12 mouse cellular contexts compared by ENCODE assay signal in genomic region chr2:106580663-106581062, GRCm38 (mm10).
A peak's percentile ranks its signal among the peaks of the same experiment; 100 is the strongest.
DNase-seq lines count a peak whose midpoint lies in the region; ATAC-seq lines count a peak whose summit lies in the region.
"Had no signal": no experiment of that assay in that cellular context is flagged by ENCODE, and none has a peak within 500 bp of the region (broad histone marks: within the 10 kb centered on the region; RNA-seq: fewer than 3 reads in every experiment).

No protein-coding gene starts in this region.

- DNase-seq in forebrain, embryonic 14.5 days (ENCODE audit: low spot score) = peak; percentile 82
- DNase-seq in kidney, postnatal 10 days = peak; percentile 42
- no peak for DNase-seq in kidney, adult 11 months
- peak; percentile 5 for DNase-seq in right cerebral cortex, postnatal 25 days
- DNase-seq in right cerebral cortex, adult 18-20 months = no peak
- peak; percentile 11 for DNase-seq in ovary, postnatal 14 days (ENCODE audit: low spot score)
- DNase-seq: gastrocnemius, adult 2 months had no signal

- H3K4me1 ChIP-seq in forebrain, embryonic 14.5 days (ENCODE audit: control insufficient read depth, insufficient read depth, low read length) = peaks cover 3% of the 10 kb centered on the region; the same call in 1 of the 2 replicates
- H3K4me1 ChIP-seq in forebrain, embryonic 12.5 days = no peaks in the 10 kb centered on the region; the same call in 1 of the 2 replicates
- H3K4me1 ChIP-seq: neural tube, embryonic 12.5 days; stomach, embryonic 15.5 days had no signal

- H3K36me3 ChIP-seq in forebrain, embryonic 14.5 days (ENCODE audit: control insufficient read depth, insufficient read depth, low read length) = no peaks in the 10 kb centered on the region
- no peaks in the 10 kb centered on the region for H3K36me3 ChIP-seq in forebrain, embryonic 12.5 days (replicated peaks)
- H3K36me3 ChIP-seq: neural tube, embryonic 12.5 days; stomach, embryonic 15.5 days had no signal

- no peak overlapping the region for H3K27ac ChIP-seq in forebrain, embryonic 14.5 days (ENCODE audit: low read depth, low read length)
- H3K27ac ChIP-seq in forebrain, embryonic 12.5 days = no peak overlapping the region
- H3K27ac ChIP-seq: gastrocnemius, adult 2 months; macrophage; neural tube, embryonic 12.5 days; stomach, embryonic 15.5 days had no signal

- H3K9ac ChIP-seq in forebrain, embryonic 14.5 days (ENCODE audit: low read length) = no peak overlapping the region
- H3K9ac ChIP-seq in forebrain, embryonic 12.5 days = no peak overlapping the region
- H3K9ac ChIP-seq: neural tube, embryonic 12.5 days; stomach, embryonic 15.5 days had no signal

- no peak overlapping the region for H3K4me2 ChIP-seq in forebrain, embryonic 14.5 days (ENCODE audit: low read length)
- H3K4me2 ChIP-seq in forebrain, embryonic 12.5 days = no peak overlapping the region
- H3K4me2 ChIP-seq: neural tube, embryonic 12.5 days; stomach, embryonic 15.5 days had no signal

- WGBS in forebrain, embryonic 14.5 days = 27% methylated on average over 5 of the region's 5 CpGs
- 69% methylated on average over 5 of the region's 5 CpGs for WGBS in forebrain, embryonic 12.5 days

- no peak overlapping the region for H3K4me3 ChIP-seq in forebrain, embryonic 14.5 days (ENCODE audit: low read depth, low read length)
- H3K4me3 ChIP-seq in forebrain, embryonic 12.5 days (replicated peaks) = no peak overlapping the region
- H3K4me3 ChIP-seq: gastrocnemius, adult 2 months; neural tube, embryonic 12.5 days; stomach, embryonic 15.5 days had no signal

- no peaks in the 10 kb centered on the region for H3K9me3 ChIP-seq in forebrain, embryonic 14.5 days (replicated peaks; ENCODE audit: control insufficient read depth, low read length)
- H3K9me3 ChIP-seq in forebrain, embryonic 12.5 days = no peaks in the 10 kb centered on the region
- H3K9me3 ChIP-seq: neural tube, embryonic 12.5 days; stomach, embryonic 15.5 days had no signal

- peak; percentile 61; the same call in 1 of the 2 replicates for ATAC-seq in forebrain, embryonic 14.5 days
- ATAC-seq in forebrain, embryonic 12.5 days (ENCODE audit: low FRiP score) = no peak
- ATAC-seq in CD4-positive, CD25-positive, alpha-beta regulatory T cell, adult 4 months = no peak

- H3K27me3 ChIP-seq in forebrain, embryonic 14.5 days (replicated peaks; ENCODE audit: control insufficient read depth, insufficient read depth, low read length) = no peaks in the 10 kb centered on the region
- H3K27me3 ChIP-seq in forebrain, embryonic 12.5 days = no peaks in the 10 kb centered on the region
- H3K27me3 ChIP-seq: neural tube, embryonic 12.5 days; stomach, embryonic 15.5 days had no signal

Comparison
In these comparisons a context has a peak if more than half of its experiments do, and no peak if none do; other contexts are left out.
1. DNase-seq: peak in forebrain, embryonic 14.5 days (single experiment), kidney, postnatal 10 days (single experiment), right cerebral cortex, postnatal 25 days (single experiment) and ovary, postnatal 14 days (single experiment); none in kidney, adult 11 months (single experiment) and right cerebral cortex, adult 18-20 months (single experiment).